Mouse (Mus musculus) CH12.LX (cell line): ENCODE measurements around the gene Tex10. TPM values are rescaled to one million over a fixed set of nuclear protein-coding genes. Genes with fewer than 3 reads are reported as not detected.

Experiments used
- DNase-seq: peaks from one replicate; pipeline ENCODE4 v3.0.0-alpha.2; 2013; ENCODE audit errors: extremely low read depth
- H3K27ac ChIP-seq: 2 replicates; pipeline ENCODE4 v1.5.1; 2012; ENCODE audit warnings: low read depth, mild to moderate bottlenecking, control low read depth, moderate library complexity; ENCODE audit not compliant: insufficient read depth
- H3K27me3 ChIP-seq: replicated peaks from 2 replicates; pipeline ENCODE3; 2012; ENCODE audit warnings: inconsistent platforms
- H3K36me3 ChIP-seq, 2 experiments: replicated peaks in 1 of 2; 2 replicates each; pipeline versions ENCODE3 to v1.6.1; 2012; ENCODE audit warnings: inconsistent platforms in 1 of 2, low read length in 1 of 2, mild to moderate bottlenecking in 1 of 2, mixed read lengths in 1 of 2, moderate library complexity in 1 of 2; ENCODE audit not compliant: control insufficient read depth in 1 of 2, insufficient read depth in 1 of 2
- H3K4me1 ChIP-seq, 2 experiments: 2 replicates each; pipeline ENCODE4 v1.6.1; 2012; ENCODE audit warnings: inconsistent platforms in 1 of 2, moderate library complexity in 1 of 2; ENCODE audit not compliant: insufficient read depth in 2 of 2, control insufficient read depth in 1 of 2
- H3K4me2 ChIP-seq: 2 replicates; pipeline ENCODE4 v1.6.1; 2012; ENCODE audit warnings: low read depth, mild to moderate bottlenecking, control low read depth; ENCODE audit not compliant: poor library complexity, insufficient read depth, severe bottlenecking
- H3K4me3 ChIP-seq, 3 experiments: fragments of 150-350 bp in 1 of 3; sonication (generic) in 1 of 3; replicated peaks in 1 of 3; 2 replicates each; pipeline versions ENCODE3 to v1.5.1; 2011 to 2012; ENCODE audit warnings: low read depth in 2 of 3, low read length in 2 of 3, mild to moderate bottlenecking in 2 of 3, moderate library complexity in 2 of 3, control low read depth in 1 of 3, improper control_type of control experiment in 1 of 3, inconsistent platforms in 1 of 3, mixed read lengths in 1 of 3; ENCODE audit not compliant: poor library complexity in 1 of 3
- H3K79me2 ChIP-seq: replicated peaks from 2 replicates; pipeline ENCODE4 v1.6.1; 2012; ENCODE audit warnings: mild to moderate bottlenecking, moderate library complexity; ENCODE audit not compliant: control insufficient read depth, poor library complexity, insufficient read depth, severe bottlenecking; ENCODE audit errors: extremely low read depth
- H3K9ac ChIP-seq: 2 replicates; pipeline ENCODE4 v1.6.1; 2012; ENCODE audit warnings: low read depth, mild to moderate bottlenecking, control low read depth, moderate library complexity; ENCODE audit not compliant: insufficient read depth
- H3K9me3 ChIP-seq: replicated peaks from 2 replicates; pipeline ENCODE3; 2012; ENCODE audit warnings: low read length, inconsistent platforms, mixed read lengths
- E2F4 ChIP-seq: IDR thresholded peaks from 2 replicates; pipeline ENCODE4 v1.6.1; 2011; ENCODE audit warnings: low read depth, low read length, improper control_type of control experiment; ENCODE audit not compliant: insufficient replicate concordance
- ELF1 ChIP-seq: IDR thresholded peaks from 2 replicates; pipeline ENCODE4 v1.6.1; 2014; ENCODE audit warnings: low read depth, mild to moderate bottlenecking, inconsistent platforms, low read length, improper control_type of control experiment
- EP300 ChIP-seq: IDR thresholded peaks from 2 replicates; pipeline ENCODE4 v1.6.1; 2011; ENCODE audit warnings: low read length, improper control_type of control experiment
- ETS1 ChIP-seq: conservative IDR thresholded peaks from 2 replicates; pipeline ENCODE4 v1.6.1; 2012; ENCODE audit warnings: low read depth, mild to moderate bottlenecking, inconsistent platforms, low read length, improper control_type of control experiment, moderate library complexity
- GABPA ChIP-seq: IDR thresholded peaks from 2 replicates; pipeline ENCODE4 v1.6.1; 2012; ENCODE audit warnings: low read depth, low read length, improper control_type of control experiment, inconsistent platforms; ENCODE audit not compliant: insufficient replicate concordance
- HCFC1 ChIP-seq: IDR thresholded peaks from 2 replicates; pipeline ENCODE4 v1.6.1; 2012; ENCODE audit warnings: low read depth, mild to moderate bottlenecking, inconsistent platforms, low read length, improper control_type of control experiment
- JUN ChIP-seq: IDR thresholded peaks from 2 replicates; pipeline ENCODE4 v1.6.1; 2011; ENCODE audit warnings: low read depth, mild to moderate bottlenecking, low read length, improper control_type of control experiment, moderate library complexity; ENCODE audit not compliant: insufficient read depth
- JUND ChIP-seq: conservative IDR thresholded peaks from 2 replicates; pipeline ENCODE4 v1.6.1; 2011; ENCODE audit warnings: low read depth, low read length, improper control_type of control experiment
- KAT2A ChIP-seq: IDR thresholded peaks from 2 replicates; pipeline ENCODE4 v1.6.1; 2012; ENCODE audit warnings: low read length, improper control_type of control experiment, inconsistent platforms; ENCODE audit not compliant: insufficient replicate concordance
- MAX ChIP-seq: IDR thresholded peaks from 2 replicates; pipeline ENCODE4 v1.6.1; 2011; ENCODE audit warnings: low read length, improper control_type of control experiment
- MEF2A ChIP-seq: IDR thresholded peaks from 2 replicates; pipeline ENCODE4 v1.6.1; 2014; ENCODE audit warnings: low read depth, mild to moderate bottlenecking, inconsistent platforms, low read length, improper control_type of control experiment, borderline replicate concordance
- MYC ChIP-seq: IDR thresholded peaks from 2 replicates; pipeline ENCODE4 v1.6.1; 2011; ENCODE audit warnings: low read depth, mild to moderate bottlenecking, improper control_type of control experiment, low read length
- NELFE ChIP-seq: IDR thresholded peaks from 2 replicates; pipeline ENCODE4 v1.6.1; 2011; ENCODE audit warnings: low read depth, low read length, improper control_type of control experiment
- POLR2A ChIP-seq: IDR thresholded peaks from 2 replicates; pipeline ENCODE4 v1.6.1; 2011; ENCODE audit warnings: low read depth, mild to moderate bottlenecking, improper control_type of control experiment, low read length
- RAD21 ChIP-seq: IDR thresholded peaks from 2 replicates; pipeline ENCODE4 v1.6.1; 2011; ENCODE audit warnings: low read depth, mild to moderate bottlenecking, low read length, improper control_type of control experiment, moderate library complexity
- SIN3A ChIP-seq: IDR thresholded peaks from 2 replicates; pipeline ENCODE4 v1.6.1; 2012; ENCODE audit warnings: low read length, improper control_type of control experiment, inconsistent platforms
- TCF12 ChIP-seq: IDR thresholded peaks from 2 replicates; pipeline ENCODE4 v1.6.1; 2014; ENCODE audit warnings: low read depth, mild to moderate bottlenecking, inconsistent platforms, low read length, improper control_type of control experiment
- UBTF ChIP-seq: IDR thresholded peaks from 2 replicates; pipeline ENCODE4 v1.6.1; 2012; ENCODE audit warnings: low read depth, mild to moderate bottlenecking, inconsistent platforms, low read length, improper control_type of control experiment, moderate library complexity
- USF2 ChIP-seq: conservative IDR thresholded peaks from 2 replicates; pipeline ENCODE4 v1.6.1; 2011; ENCODE audit warnings: low read depth, low read length, improper control_type of control experiment
- ZC3H11A ChIP-seq: IDR thresholded peaks from 2 replicates; pipeline ENCODE4 v1.6.1; 2012; ENCODE audit warnings: low read depth, mild to moderate bottlenecking, inconsistent platforms, low read length, improper control_type of control experiment
- ZNF384 ChIP-seq: IDR thresholded peaks from 2 replicates; pipeline ENCODE4 v1.6.1; 2012; ENCODE audit warnings: low read depth, low read length, improper control_type of control experiment, inconsistent platforms
- dilution Hi-C: fragments of 300-500 bp; cut with MboI; formaldehyde crosslinking; loops from 2 replicates; pipeline ENCODE4 v1.14.3; 2020; ENCODE audit warnings: low sequenced_read_pairs; ENCODE audit not compliant: extremely low pct_unique_long_range_greater_than_20kb, extremely low pct_ligation_motif_present
- in situ Hi-C: fragments of 300-500 bp; cut with MboI; formaldehyde crosslinking; loops from 3 replicates; pipeline ENCODE4 v1.14.3; 2019; ENCODE audit warnings: low sequenced_read_pairs, low pct_ligation_motif_present, low pct_unique_long_range_greater_than_20kb, mixed read lengths
- polyA plus RNA-seq: library from polyadenylated mRNA; unstranded; fragments of >175 nt; gene quantifications from 2 replicates; pipeline ENCODE4 v1.2.1, GENCODE M21; 2012; ENCODE audit warnings: low read depth; ENCODE audit not compliant: insufficient read length
- total RNA-seq, 2 experiments: library from RNA; depleted of rRNA; stranded (reverse); fragments of 300-350 nt in 1 of 2; fragments of >200 nt in 1 of 2; gene quantifications; 2 replicates each; pipeline ENCODE4 v1.2.3; 2012 to 2014

The Tex10 gene
- total and polyA plus RNA-seq, 3 experiments: 34.2 to 61.9 (median 46.3) TPM

GRCm38 (mm10) chr4:48491290-48491743, 18.1 kb upstream of the Tex10 start:
- dilution Hi-C loops: no loop called here

GRCm38 (mm10) chr4:48488916-48489315, 15.7 kb upstream of the Tex10 start:
- dilution Hi-C loops: no loop called here
- H3K4me3 ChIP-seq: no peak overlapping the region
- no peak for DNase-seq
- no peaks in the 10 kb centered on the region for H3K36me3 ChIP-seq
- H3K9me3 ChIP-seq: no peaks in the 10 kb centered on the region
- H3K4me2 ChIP-seq: no peak overlapping the region
- no peaks in the 10 kb centered on the region for H3K79me2 ChIP-seq
- no peak overlapping the region for H3K9ac ChIP-seq
- no peaks in the 10 kb centered on the region for H3K27me3 ChIP-seq
- H3K27ac ChIP-seq: no peak overlapping the region
- in situ Hi-C loops: no loop called here
- no peaks in the 10 kb centered on the region for H3K4me1 ChIP-seq
- TF ChIP-seq ETS1 (no peak), KAT2A (no peak), SIN3A (no peak), USF2 (no peak), EP300 (no peak), MAX (no peak), TCF12 (no peak), JUND (no peak), ZNF384 (no peak), ELF1 (no peak)

More at GRCm38 (mm10) chr4:48491290-48491743, 18.1 kb upstream of the Tex10 start:
- no peaks in the 10 kb centered on the region for H3K4me1 ChIP-seq
- no peaks in the 10 kb centered on the region for H3K79me2 ChIP-seq
- DNase-seq: no peak
- no peak overlapping the region for H3K27ac ChIP-seq
- no peaks in the 10 kb centered on the region for H3K36me3 ChIP-seq
- TF ChIP-seq UBTF: no peak
- TF ChIP-seq GABPA: no peak
- no peak for TF ChIP-seq MAX
- no peak for TF ChIP-seq JUN
- no peak for TF ChIP-seq MYC
- no peak for TF ChIP-seq USF2
- TF ChIP-seq MEF2A: no peak
- no peak for TF ChIP-seq ZC3H11A
- TF ChIP-seq POLR2A: no peak
- TF ChIP-seq E2F4: no peak
- TF ChIP-seq HCFC1: no peak
- TF ChIP-seq NELFE: no peak
- no peak for TF ChIP-seq RAD21
- TF ChIP-seq, all 38 proteins: peak for 0
- Histone ChIP-seq H3K4me3 (no peak overlapping the region), H3K9ac (no peak overlapping the region), H3K4me2 (no peak overlapping the region), H3K9me3 (no peaks in the 10 kb centered on the region), H3K27me3 (no peaks in the 10 kb centered on the region)
- in situ Hi-C loops: no loop called here
